Mouse (Mus musculus) CH12.LX (cell line): Measurements from ENCODE around the gene S100pbp.

Experiments
- CTCF ChIP-seq, 2 experiments: IDR thresholded peaks in 1 of 2; conservative IDR thresholded peaks in 1 of 2; 2 replicates each; pipeline ENCODE4 v1.5.1; 2011 to 2012; ENCODE audit warnings: low read depth in 2 of 2, low read length in 2 of 2, improper control_type of control experiment in 1 of 2, inconsistent platforms in 1 of 2, mild to moderate bottlenecking in 1 of 2, moderate library complexity in 1 of 2
- E2F4 ChIP-seq: IDR thresholded peaks from 2 replicates; pipeline ENCODE4 v1.6.1; 2011; ENCODE audit warnings: low read depth, low read length, improper control_type of control experiment; ENCODE audit not compliant: insufficient replicate concordance
- EP300 ChIP-seq: IDR thresholded peaks from 2 replicates; pipeline ENCODE4 v1.6.1; 2011; ENCODE audit warnings: low read length, improper control_type of control experiment
- HCFC1 ChIP-seq: IDR thresholded peaks from 2 replicates; pipeline ENCODE4 v1.6.1; 2012; ENCODE audit warnings: low read depth, mild to moderate bottlenecking, inconsistent platforms, low read length, improper control_type of control experiment
- POLR2A ChIP-seq: IDR thresholded peaks from 2 replicates; pipeline ENCODE4 v1.6.1; 2011; ENCODE audit warnings: low read depth, mild to moderate bottlenecking, improper control_type of control experiment, low read length
- RCOR1 ChIP-seq: conservative IDR thresholded peaks from 2 replicates; pipeline ENCODE4 v1.6.1; 2012; ENCODE audit warnings: low read depth, mild to moderate bottlenecking, inconsistent platforms, low read length, improper control_type of control experiment
- USF1 ChIP-seq: IDR thresholded peaks from 2 replicates; pipeline ENCODE4 v1.6.1; 2014; ENCODE audit warnings: low read depth, mild to moderate bottlenecking, inconsistent platforms, low read length, improper control_type of control experiment

GRCm38 (mm10) chr4:129122107-129122506 is 67.4 kb downstream of the S100pbp start:
- TF ChIP-seq CTCF (conservative IDR thresholded peaks at IDR 0.05 in 1 of 2, IDR thresholded peaks at IDR 0.05 in 1 of 2; ENCODE audit: low read depth in 2 of 2, low read length in 2 of 2) (no peak), POLR2A (no peak), EP300 (no peak), E2F4 (no peak), RCOR1 (no peak), USF1 (no peak), HCFC1 (no peak)
